In the genomic region with DNA sequence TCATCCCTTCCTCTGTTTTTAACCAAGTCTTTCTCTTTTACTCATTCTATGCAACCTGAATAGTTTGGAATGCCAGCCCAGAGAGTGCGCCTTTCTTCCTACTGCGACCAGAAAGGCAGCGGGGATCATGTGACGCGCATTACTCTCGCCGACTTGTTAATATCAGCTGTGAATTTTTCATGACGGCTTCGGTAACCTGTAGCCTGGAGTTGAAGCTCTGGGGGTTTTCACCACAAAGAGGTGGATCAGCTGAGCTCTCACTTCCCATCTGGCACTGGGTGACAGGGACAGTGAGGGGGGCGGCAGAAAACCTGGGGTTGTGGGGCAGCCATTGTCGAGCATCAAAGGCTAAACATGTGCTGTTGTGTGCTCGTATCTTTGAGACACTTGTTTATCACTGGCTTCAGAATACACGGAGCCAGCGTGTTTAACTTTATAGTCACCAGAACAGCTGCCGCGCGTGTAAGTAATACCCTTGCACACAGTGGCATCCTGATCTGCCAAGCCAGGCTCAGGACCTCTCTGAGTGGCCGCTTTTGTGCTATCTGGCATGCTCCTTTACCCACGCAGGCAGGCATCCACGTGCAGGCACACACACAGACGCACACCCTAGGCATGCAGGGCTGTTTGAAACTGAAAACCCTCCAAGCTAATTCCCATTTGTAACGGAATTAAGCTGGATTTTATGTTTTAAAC, we compare ENCODE assay signal across 8 mouse cellular contexts.
DNase-seq lines count a peak whose midpoint lies in the region; ATAC-seq lines count a peak whose summit lies in the region.

No protein-coding gene starts in this region.

- H3K4me1 ChIP-seq in hindbrain, embryonic 16.5 days (ENCODE audit: control insufficient read depth, insufficient read depth, low read depth, low read length): peaks cover 4% of the 10 kb centered on the region
- no peaks in the 10 kb centered on the region for H3K4me1 ChIP-seq in neural tube, embryonic 14.5 days (ENCODE audit: control insufficient read depth, insufficient read depth, low read length)

- no peaks in the 10 kb centered on the region for H3K27me3 ChIP-seq in hindbrain, embryonic 16.5 days (replicated peaks; ENCODE audit: control insufficient read depth, insufficient read depth, low read length)
- H3K27me3 ChIP-seq in neural tube, embryonic 14.5 days (ENCODE audit: control insufficient read depth, insufficient read depth, low read length): no peaks in the 10 kb centered on the region

- no peak overlapping the region; the same call in 1 of the 2 replicates for H3K27ac ChIP-seq in hindbrain, embryonic 16.5 days (ENCODE audit: low read depth, low read length)
- H3K27ac ChIP-seq in neural tube, embryonic 14.5 days (ENCODE audit: low read depth, low read length): no peak overlapping the region

- intact Hi-C loops in left cerebral cortex, postnatal 4 days (cut with DNase I): no loop called here

- H3K4me3 ChIP-seq in hindbrain, embryonic 16.5 days (ENCODE audit: low read length): peak overlapping the region; percentile 54
- H3K4me3 ChIP-seq in neural tube, embryonic 14.5 days (ENCODE audit: low read depth, low read length): peak overlapping the region; percentile 41

- H3K4me2 ChIP-seq in hindbrain, embryonic 16.5 days (ENCODE audit: low read length): peak overlapping the region; percentile 95
- H3K4me2 ChIP-seq in neural tube, embryonic 14.5 days (ENCODE audit: low read depth, low read length): peak overlapping the region; percentile 89

- peak overlapping the region; percentile 54 for H3K9ac ChIP-seq in hindbrain, embryonic 16.5 days (ENCODE audit: low read depth, low read length)
- H3K9ac ChIP-seq in neural tube, embryonic 14.5 days (replicated peaks; ENCODE audit: low read depth, low read length): 0 out of 2 replicates have a peak overlapping the region, but pooled peaks have one; percentile 37

- WGBS in hindbrain, embryonic 16.5 days: 5% methylated on average over 22 of the region's 22 CpGs
- WGBS in neural tube, embryonic 14.5 days: 5% methylated on average over 22 of the region's 22 CpGs

- peak; percentile 5 for DNase-seq in adrenal gland, adult 2 months
- DNase-seq in adrenal gland, postnatal 4 days (ENCODE audit: low spot score in 2 of 2): no peak
- DNase-seq in left cerebral cortex, postnatal 4 days: peak; percentile 13
- no peak for DNase-seq in left cerebral cortex, adult 9 months (ENCODE audit: low spot score in 2 of 2)
- no peak for DNase-seq in right cerebral cortex, postnatal 36 days (ENCODE audit: low spot score in 2 of 2)
- DNase-seq in B cell, adult 2 months: no peak

- H3K36me3 ChIP-seq in hindbrain, embryonic 16.5 days (ENCODE audit: control insufficient read depth, insufficient read depth, low read length): no peaks in the 10 kb centered on the region
- no peaks in the 10 kb centered on the region for H3K36me3 ChIP-seq in neural tube, embryonic 14.5 days (ENCODE audit: control insufficient read depth, insufficient read depth, low read length)

- peak; percentile 84 for ATAC-seq in hindbrain, embryonic 16.5 days
- ATAC-seq in neural tube, embryonic 14.5 days (ENCODE audit: low read depth): peak; percentile 82

- H3K9me3 ChIP-seq in hindbrain, embryonic 16.5 days (ENCODE audit: control insufficient read depth, low read length): no peaks in the 10 kb centered on the region
- no peaks in the 10 kb centered on the region for H3K9me3 ChIP-seq in neural tube, embryonic 14.5 days (ENCODE audit: control insufficient read depth, low read length)

Comparison
In these comparisons a context has a peak if more than half of its experiments do, and no peak if none do; other contexts are left out.
1. DNase-seq: peak in adrenal gland, adult 2 months (single experiment) and left cerebral cortex, postnatal 4 days (single experiment); none in adrenal gland, postnatal 4 days (0 of 2), left cerebral cortex, adult 9 months (0 of 2), right cerebral cortex, postnatal 36 days (0 of 2) and B cell, adult 2 months (0 of 2).